Mouse (Mus musculus): ENCODE measurements around the gene Galt.

DNA sequence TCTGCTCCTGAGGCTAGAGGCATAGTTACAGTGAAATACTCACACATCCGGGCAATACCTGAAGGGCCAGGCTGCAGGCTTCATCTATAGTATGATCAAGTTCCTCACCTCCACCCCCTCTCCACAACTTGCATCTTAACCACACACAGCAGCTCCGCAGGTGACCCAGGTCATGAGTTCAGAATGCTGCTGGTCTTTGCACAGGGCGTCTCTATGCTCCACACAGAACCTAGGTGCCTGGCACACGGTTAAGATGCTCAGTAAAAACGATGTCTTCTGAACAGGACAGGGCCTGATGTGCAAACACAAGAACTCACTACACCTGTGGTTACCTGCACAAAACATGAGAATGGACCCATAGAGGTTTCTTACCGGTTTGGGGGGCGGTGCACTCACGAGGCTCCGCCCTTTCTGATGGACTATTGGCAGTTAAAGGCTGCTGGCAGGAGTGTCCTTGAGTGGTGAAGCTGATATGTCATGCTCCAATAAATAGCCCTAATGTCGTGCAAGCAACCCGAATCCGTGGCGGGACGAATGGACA lies at the start of gene Galt:
- TF ChIP-seq CTCF (IDR thresholded peaks at IDR 0.05; ENCODE audit: extremely low read depth, insufficient read depth, low read length) (no peak), POLR2A (IDR thresholded peaks at IDR 0.05; ENCODE audit: extremely low read depth, insufficient read depth, low read length) (0 out of 2 replicates have a peak, but pooled peaks have one; percentile 44)
